Mouse (Mus musculus) thymus, adult 2 months (tissue): ENCODE results near the gene Apobec3.

Experiments
- CTCF ChIP-seq: fragments of 200-500 bp; IDR thresholded peaks from 2 replicates; pipeline ENCODE4 v1.5.1; 2012; ENCODE audit warnings: mild to moderate bottlenecking, control low read depth, low read length, moderate library complexity, borderline replicate concordance; ENCODE audit not compliant: control insufficient read depth, poor library complexity, insufficient read depth; ENCODE audit errors: extremely low read depth
- POLR2A ChIP-seq: fragments of 200-500 bp; IDR thresholded peaks from 2 replicates; pipeline ENCODE4 v1.6.1; 2012; ENCODE audit warnings: mild to moderate bottlenecking, low read length, control low read depth, moderate library complexity; ENCODE audit not compliant: control insufficient read depth, poor library complexity, insufficient read depth; ENCODE audit errors: extremely low read depth

DNA sequence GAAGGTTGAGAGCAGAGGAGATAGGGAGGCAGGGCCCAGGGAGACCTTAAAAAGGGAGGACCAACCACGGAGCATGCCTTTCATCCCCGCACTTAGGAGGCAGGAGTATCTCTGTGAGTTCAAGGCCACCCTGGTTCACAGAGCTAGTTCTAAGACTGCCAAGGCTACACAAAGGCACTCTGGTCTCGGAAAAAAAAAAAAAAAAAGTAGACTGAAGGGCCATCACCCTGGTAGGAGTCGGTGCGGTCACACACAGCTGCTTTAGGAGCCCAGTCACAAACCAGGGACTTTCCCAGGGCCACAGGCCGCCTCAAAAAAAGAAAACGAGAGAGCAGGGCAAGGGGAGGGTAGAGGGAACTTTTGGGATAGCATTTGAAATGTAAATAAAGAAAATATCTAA lies 9.3 kb downstream of the Apobec3 start:
- TF ChIP-seq CTCF = no peak
- TF ChIP-seq POLR2A = no peak
